Mouse (Mus musculus): ENCODE results near the gene Tgm5.
"Not testable (repeated sequence)": the region's sequence is repeated elsewhere in the genome, so short reads cannot be mapped to it uniquely, and the experiment has no call there.

Tgm5 gene

DNA sequence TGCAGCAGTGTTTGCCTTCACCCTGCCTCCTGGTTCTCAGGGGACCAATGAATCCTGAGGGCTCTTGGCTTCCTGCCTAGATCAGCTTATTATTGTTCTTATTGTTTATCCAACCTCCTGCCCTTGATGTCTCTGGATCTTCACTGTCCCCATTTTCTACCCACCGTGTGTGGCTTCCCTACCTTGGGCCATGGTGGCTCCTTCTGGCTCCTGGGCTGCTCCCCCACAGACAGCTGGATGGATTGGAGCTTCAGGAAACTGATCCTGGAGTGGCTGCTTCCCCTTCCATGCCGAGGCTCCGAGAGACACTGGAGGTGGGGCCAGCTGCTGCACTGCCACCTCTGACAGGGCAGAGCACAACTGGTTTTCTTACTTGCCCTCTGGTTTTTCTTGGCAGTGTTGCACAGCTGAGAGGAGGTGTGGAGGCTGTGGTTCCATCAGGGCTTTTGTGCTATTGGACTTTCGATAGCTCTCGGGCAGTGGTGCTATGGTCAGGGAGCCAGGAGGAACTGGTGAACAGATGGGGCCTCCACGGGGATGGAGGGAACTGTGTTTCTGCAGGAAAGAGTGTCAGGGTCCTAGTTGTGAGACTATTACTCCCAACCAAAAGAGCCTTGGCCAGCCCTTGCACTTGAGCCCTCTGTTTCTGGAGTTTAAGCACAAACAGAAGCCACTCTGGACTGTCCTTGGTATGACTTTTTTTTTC, at the start of gene Tgm5:
Tgm5 (minus strand) TSS at position 362 of the 706 bp plus-strand sequence.
- DNase-seq (ENCODE audit: low read depth, low spot score), result no peak

DNA sequence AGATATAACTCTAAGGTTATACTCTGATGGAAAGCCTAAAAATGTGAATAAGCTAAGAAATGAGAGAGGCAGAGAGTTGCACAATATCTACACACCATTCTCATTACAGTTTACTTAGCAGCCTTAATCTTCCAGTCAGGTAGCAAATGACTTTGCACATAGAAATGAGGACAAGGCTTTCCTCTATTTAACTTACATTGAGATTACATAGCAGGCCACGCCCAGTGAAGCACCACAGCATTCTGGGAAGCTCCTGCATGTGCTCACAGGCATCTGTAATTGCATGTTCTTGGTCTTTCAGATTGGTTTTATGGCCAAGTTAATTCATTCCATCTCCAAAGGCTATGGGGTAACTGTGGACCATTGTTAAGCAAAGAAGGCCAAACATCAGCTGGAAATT, 47.2 kb upstream of the Tgm5 start:
- no peak for DNase-seq (ENCODE audit: low read depth, low spot score)

- no peak for DNase-seq (ENCODE audit: low read depth, low spot score)
Observed at GRCm38 (mm10) chr2:121128865-121129620, 43.4 kb upstream of the Tgm5 start.

DNA sequence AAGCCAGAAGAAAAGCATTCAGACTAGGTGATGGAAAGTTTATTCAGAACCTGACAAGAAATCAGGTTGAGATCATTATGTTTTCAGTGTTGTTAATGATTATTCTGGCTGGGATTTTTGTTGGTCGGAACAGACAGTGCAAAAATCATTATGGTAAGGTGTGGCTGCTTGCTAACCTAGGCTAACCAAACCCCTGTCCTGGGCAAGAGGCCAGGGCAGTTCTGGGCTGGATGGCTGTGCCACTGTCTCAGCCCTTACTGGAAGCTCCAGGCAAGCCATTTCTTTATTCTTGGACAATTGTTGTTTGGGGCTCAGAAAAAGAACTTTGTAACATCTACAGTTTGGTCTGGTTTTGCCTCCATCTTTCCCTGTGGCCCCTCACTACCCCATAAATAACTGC, 41.9 kb upstream of the Tgm5 start:
- DNase-seq (ENCODE audit: low read depth, low spot score), result no peak

DNA sequence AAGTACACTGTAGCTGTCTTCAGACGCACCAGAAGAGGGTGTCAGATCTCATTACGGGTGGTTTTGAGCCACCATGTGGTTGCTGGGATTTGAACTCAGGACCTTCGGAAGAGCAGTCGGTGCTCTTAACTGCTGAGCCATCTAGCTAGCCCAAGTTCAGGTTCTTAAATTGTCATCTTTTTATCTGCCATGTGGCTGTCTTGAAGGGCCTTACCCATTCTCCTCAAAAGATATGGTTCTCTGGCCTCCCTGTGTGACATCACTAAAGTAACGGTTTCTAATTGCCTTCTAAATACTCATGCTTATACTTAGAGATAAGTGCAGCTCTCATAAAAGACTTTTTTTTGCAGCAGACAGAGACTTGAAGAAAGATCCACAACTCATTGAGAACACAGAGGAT, 40.7 kb upstream of the Tgm5 start:
- not testable (repeated sequence) for DNase-seq (ENCODE audit: low read depth, low spot score)

DNA sequence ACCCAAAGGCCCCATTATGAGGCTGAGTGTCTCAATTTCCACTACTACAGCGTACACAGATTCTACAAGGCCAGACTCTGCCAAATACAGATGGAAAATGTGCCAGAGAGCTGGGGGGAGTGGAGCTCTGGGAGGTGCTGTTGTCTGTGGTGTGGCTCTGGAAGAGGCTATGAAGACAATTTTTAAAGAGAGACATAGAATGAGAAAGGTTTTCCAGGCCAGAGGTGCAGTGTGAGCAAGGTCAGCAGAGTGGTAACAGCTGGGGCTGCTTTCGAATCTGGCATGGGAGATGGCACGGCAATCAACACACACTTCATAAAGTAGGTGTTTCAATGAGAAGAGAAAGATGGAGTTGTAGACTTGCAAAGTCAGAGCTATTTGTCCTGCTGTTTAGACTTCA, 33.6 kb upstream of the Tgm5 start:
- no peak for DNase-seq (ENCODE audit: low read depth, low spot score)

DNA sequence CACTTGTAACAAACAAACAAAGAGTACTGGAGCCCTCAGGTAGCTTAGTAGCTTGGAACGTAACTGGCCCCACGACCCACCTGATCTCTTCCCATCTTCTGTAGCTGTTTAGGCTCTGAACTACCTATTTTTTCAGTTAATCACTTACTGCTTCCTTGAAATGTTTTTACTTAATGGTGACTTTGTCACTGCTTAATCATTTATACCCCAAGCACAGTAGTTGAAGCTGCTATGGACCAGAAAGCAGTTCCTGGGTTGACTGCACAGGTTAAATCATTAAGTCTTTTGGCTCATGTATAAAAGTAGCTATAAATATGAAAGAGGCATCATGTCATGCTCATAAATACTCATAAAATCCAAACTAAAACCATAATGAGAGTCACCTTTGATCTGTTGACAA, 29.8 kb upstream of the Tgm5 start:
- no peak for DNase-seq (ENCODE audit: low read depth, low spot score)

DNA sequence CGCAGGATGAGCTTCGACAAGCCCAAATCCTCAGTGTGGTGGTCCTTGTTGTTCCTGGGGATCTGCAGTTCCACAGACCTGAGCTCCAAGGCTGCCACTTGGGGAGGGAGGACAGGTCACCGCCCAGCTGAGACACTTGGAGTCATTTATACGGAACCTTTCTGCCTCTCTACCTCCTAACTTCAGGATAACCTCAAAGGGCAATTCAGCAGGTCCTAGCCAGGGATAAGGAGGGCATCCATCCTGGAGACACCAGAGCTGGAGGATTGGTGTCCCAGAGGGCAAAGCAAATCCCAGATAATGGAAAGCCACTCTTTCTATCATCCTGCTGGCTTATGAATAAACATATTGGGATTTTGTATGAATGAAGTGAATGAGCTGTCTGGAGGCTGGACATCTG, 24.1 kb upstream of the Tgm5 start, which contains the start of gene Tgm7:
Tgm7 (minus strand) TSS at position 101 of the 400 bp plus-strand sequence.
- no peak for DNase-seq (ENCODE audit: low read depth, low spot score)

GRCm38 (mm10) chr2:121105940-121106339, 20.3 kb upstream of the Tgm5 start:
- DNase-seq (ENCODE audit: low read depth, low spot score), result no peak

DNA sequence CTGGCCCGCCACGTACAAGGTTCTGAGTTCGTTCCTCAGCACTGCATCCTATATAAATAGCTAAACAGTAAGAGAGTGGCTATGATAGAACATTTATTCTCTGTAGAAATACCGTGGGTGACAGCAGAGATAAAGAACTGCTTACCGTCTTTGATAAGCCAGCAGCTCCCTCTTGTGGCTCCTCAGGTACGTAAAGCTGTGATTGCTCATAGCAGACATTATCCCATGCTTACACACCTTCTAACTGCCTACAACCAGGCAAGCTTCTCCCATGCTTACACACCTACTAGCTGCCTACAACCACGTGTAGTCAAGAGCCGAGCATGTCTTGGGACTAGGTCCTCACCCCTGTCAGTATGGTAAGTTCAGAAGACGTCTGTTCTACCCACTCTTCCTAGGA, 16.4 kb upstream of the Tgm5 start:
- DNase-seq (ENCODE audit: low read depth, low spot score), result peak; percentile 51

- no peak for DNase-seq (ENCODE audit: low read depth, low spot score)
Observed at GRCm38 (mm10) chr2:121089751-121090150, 4.1 kb upstream of the Tgm5 start.

DNA sequence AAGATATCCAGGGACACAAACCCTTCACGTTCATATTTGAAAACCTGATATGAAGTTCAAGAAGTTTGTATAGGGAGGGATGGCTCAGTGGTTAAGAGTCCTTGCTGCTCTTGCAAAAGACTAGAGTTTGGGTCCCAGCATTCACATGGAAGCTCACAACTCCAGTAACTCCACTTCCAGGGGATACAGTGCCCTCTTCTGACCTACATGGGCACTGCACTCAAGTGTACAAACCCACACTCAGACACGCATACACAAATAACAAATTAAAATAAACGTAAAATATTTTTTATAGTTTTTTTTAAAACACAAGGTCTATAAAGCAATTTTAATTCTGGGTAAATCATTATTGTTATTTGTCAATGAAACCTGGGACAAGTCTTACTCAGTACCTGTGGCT, 2.9 kb upstream of the Tgm5 start:
- DNase-seq (ENCODE audit: low read depth, low spot score), result no peak

GRCm38 (mm10) chr2:121082626-121083025, 3.0 kb downstream of the Tgm5 start:
- DNase-seq (ENCODE audit: low read depth, low spot score), result no peak

DNA sequence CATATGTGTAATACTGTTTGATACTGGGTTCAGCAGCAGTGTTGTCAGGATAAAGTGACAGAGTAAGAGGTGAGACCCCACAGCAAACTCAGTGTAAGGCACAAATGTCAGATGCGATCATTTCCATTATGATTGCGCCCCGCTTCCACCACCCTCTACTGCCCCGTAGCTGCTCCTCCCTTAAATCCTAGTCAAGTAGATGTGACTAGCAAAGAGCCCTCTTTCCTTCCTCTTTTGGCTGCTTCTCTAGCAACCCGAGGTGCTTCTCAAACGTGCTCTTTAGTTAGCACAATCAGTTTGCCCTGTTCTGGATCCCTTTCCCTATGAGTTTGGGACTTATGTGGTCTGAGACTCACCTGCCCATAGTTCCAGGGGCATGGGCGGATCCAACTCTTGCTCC, 10.9 kb downstream of the Tgm5 start:
- DNase-seq (ENCODE audit: low read depth, low spot score), result no peak

- DNase-seq (ENCODE audit: low read depth, low spot score), result no peak
Observed at GRCm38 (mm10) chr2:121071871-121072270, 13.8 kb downstream of the Tgm5 start.

- DNase-seq (ENCODE audit: low read depth, low spot score), result no peak
Observed at GRCm38 (mm10) chr2:121069506-121069905, 16.1 kb downstream of the Tgm5 start.

DNA sequence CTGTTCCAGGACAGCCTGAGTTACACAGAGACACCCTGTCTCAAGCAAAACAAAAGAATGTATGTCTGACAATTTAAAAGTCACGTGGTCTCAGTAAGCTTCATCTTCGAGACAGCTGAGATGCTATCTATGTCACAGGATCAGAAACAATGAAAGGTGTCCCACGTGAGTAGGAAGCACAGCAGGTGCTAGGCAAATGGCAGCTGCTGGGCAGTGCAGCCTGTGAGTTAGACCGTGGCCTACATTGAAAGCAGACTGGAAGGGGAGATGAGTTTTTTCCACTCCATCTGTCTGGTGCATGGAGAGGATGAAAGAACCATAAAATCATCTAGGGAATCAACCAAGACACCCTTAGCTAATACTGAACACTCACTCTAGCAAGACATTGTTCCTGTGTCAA, 18.5 kb downstream of the Tgm5 start:
- DNase-seq (ENCODE audit: low read depth, low spot score), result no peak

DNA sequence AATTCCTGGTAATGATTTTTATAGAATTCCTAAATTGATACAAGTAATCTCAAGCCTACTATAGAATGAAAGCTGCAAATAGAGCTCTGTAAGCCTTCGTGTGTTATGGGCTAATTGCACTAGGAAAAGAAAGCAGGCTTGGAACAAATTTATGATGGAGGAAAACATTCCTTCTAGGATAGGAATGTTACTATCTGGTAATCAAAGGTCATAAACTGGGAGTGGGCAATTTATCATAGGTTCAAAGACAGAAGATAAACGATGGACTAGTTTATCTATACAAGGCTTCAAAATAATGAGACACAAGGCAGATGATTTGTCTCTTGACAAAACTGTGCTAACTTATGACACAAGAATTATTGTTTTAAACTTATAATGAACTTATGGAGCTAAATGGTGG, 24.3 kb downstream of the Tgm5 start:
- DNase-seq (ENCODE audit: low read depth, low spot score), result no peak

DNA sequence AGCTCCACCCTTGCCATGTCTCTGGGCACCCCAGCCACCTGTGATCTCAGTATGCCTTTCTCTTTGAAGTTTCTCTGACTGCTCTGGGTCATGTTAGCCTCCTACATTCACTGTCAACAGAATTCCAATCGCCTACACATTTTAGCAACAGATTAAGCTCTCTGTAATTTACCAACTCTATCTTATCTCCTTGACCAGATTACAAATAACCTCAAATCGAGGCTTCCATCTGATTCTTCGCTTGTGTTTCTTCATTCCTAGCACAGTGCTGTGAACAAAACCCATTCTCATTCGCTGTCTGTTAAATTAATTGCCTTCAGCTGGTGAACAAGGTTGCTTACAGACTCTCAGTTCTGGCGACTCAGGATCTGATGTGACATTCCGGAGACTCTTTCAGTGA, 27.6 kb downstream of the Tgm5 start:
- no peak for DNase-seq (ENCODE audit: low read depth, low spot score)

DNA sequence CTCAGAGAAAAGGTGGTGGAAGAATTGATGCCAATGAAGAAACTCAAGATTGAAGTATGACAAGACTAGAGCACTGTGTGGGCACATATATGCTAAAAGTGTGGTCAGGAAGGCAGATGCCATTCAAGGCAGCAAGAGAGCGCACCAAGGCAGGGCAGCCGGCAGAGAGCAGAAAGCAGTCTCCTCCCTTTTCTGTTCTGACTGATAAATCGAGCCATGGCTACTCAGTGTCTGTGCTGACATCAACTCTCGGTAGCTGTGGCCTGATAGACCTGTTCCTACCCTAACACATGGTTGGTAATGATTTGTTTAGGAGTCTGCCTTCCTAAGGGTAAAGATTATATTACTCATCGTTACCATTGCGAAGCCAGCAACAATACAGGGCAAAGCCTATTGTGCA, 29.7 kb downstream of the Tgm5 start:
- no peak for DNase-seq (ENCODE audit: low read depth, low spot score)

GRCm38 (mm10) chr2:121054060-121054459, 31.6 kb downstream of the Tgm5 start:
- no peak for DNase-seq (ENCODE audit: low read depth, low spot score)

GRCm38 (mm10) chr2:121052176-121052575, 33.5 kb downstream of the Tgm5 start:
- DNase-seq (ENCODE audit: low read depth, low spot score), result no peak

- no peak for DNase-seq (ENCODE audit: low read depth, low spot score)
Observed at GRCm38 (mm10) chr2:121045653-121046052, 40.0 kb downstream of the Tgm5 start.

Data from embryo, embryonic 11.5 days (tissue).